Mouse (Mus musculus) brain, embryonic 18.5 days (tissue): ENCODE measurements at regions not wholly inside any gene's neighbourhood (a gene's known extent, or its start where the extent isn't known, plus 50 kb on each side); places are given as distances from the start of the nearest gene placed in this dataset.
"Not testable (repeated sequence)": the region's sequence is repeated elsewhere in the genome, so short reads cannot be mapped to it uniquely, and the experiment has no call there.

Source experiments
- DNase-seq: peaks from one replicate; pipeline ENCODE4 v3.0.0-alpha.2; 2012; ENCODE audit warnings: low read depth, low spot score

DNA sequence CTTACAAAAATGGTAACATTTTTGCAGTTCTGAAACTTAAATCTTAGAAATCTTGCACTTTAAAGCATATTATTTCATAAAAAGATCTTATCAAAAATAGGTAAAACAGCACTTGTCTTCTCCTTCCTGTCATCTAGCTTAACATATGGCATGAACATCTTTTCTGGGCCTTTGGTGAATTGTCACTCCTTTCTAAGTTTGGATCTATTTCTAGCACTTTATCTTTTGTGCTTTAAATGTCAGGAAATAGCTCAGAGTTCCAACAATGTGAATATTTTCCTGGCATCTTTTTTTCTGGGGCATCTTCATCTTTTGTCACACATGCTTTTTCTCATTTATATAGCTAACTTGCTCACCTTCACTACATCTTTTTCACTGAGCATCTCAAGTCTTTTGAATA is 527.4 kb upstream of the Gm5150 start:
- DNase-seq = no peak

DNA sequence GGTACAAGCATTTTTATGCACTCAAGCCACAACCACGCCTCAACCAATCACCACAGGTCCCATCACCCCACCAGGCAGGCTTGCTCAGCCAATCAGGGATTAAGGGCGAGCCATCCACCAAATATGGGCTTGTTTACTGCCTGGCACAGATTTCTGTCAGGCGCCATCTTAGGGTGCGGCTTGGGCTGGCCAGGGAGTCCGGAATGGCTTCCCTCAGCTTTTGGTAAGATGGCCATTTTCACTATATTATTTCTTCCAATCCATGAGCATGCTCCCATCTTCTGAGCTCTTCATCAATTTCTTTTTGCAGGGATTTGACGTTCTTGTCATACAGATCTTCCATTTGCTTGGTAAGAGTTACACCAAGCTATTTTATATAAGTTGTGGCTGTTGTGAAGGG is 521.3 kb upstream of the Gm5150 start:
- DNase-seq = not testable (repeated sequence)

DNA sequence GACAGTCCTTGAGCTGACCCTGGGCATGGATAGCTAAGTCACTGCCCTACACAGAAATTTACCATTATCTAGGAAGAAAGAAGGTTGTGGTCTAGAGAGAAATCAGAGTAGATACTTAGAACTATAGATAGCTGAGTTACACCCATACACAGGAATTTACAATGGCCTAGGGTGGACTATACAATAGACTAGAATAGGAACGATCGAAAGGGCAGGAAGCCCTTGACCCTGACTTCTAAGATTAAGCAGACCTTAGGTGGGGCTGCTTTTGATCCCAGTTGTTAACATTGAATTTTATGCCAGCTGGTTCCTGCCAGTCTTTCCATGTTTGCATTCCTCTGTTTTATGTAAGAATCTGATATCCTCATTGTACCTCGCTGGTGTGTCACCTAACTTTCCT is 482.2 kb upstream of the Gm5150 start:
- not testable (repeated sequence) for DNase-seq

DNA sequence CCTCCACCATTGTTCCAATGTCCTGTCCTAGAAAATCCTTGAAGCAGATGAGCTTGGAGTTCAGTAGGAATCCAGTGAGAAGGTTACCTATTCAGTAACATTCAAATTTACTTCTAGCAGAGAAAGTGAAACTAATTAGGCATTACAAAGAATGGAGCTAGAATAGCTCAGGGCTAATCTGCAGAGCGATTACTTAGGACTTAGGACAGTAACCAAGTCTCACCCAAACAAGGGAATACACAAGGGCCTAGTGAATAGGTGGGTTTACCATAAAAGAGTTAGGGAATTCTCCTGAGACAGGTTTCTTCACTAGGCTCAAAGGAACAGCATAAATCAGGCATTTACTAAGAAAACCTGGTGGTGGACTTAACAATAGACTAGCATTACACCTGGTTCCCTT is 476.5 kb upstream of the Gm5150 start:
- DNase-seq = no peak

DNA sequence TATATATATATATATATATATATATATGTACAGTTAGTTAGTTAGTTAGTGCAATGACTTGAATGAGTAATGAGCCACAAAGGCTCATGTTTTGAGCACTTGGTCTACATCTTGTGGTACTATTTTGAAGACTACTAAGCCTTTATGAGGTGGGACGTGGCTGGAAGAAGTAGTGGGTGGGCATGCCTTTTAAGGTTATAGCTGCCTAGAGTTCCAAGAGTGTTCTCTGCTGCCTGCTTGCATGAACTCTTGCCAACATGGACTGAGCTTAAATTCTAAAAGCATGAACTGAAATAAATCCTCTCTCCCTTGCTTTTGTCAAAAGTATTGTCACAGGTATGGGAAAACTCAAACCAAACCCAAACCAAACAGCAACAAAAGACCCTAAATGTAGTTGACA is 465.1 kb upstream of the Gm5150 start:
- no peak for DNase-seq

DNA sequence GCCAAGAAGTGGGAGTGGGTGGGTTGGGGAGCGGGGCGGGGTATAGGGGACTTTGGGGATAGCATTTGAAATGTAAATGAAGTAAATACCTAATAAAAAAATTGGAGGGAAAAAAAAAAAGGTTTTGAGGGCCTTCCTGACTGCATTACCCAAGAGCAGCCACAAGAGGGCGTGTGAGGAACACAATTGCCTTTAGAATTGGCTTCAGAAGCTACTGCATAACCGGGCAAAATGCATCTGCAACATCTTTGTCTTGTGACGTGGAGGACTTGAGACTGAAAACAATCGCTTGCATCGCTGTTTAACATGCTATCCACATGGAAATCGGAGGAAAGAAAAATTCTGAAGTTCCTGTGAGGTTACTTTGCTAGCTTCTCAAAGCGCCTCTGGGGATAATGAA is 460.2 kb upstream of the Gm5150 start:
- DNase-seq = peak; percentile 77

DNA sequence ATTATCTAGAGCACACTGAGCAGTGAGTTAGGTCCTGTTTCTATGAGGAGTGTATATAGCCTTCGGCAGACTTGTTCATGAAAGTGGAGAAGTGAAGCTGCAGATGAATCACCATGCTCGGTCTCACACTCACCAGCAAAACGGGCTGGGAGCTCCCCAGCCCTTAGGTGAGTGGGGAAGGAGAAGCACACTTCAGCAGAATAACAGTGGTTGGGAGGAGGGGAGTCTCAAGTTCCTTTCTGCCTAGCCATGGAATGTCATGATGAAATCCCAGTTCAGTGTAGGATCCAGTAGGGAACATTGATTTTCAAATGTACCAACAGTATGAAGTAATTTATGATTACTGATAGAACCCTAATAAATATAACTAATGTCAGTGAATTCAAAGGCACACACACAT is 459.1 kb upstream of the Gm5150 start:
- DNase-seq = no peak

DNA sequence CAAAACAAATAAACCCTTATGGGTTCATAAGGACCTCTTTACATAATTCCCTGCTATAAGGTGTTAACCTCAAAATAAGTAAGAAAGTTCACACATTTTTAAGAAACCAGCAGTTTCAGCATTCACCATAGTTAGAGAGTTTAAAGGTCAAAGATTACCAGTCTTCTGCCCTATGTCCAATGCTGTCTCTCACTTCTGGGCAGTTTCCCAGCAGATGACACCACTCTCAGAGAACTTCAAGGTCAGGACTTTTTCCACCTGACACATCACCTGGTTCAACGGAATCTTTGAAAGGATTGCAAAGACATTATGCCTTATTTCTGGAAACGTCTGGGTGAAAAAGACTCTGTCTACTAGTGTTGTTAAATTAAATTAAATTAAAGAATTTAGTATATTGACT is 458.1 kb upstream of the Gm5150 start:
- no peak for DNase-seq

DNA sequence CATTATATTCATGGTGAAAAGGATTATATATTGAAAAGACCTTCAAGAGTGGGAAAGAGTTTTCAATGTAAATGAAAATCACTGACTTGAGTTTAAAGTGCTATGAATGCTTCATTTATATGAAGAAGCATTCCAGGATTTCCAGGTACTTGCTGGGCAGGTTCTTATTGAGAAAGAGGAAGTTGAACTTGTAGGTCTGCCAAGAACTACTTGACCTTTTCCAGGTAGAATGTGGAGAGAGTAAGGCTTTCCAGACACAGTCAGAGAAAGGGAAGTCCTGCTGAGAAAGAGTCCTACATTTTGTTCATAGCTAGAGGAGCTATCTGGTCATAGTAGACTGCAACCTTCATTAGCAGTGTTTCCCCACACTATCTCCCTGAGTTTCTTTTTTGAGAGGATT is 426.8 kb upstream of the Gm5150 start:
- DNase-seq = no peak

DNA sequence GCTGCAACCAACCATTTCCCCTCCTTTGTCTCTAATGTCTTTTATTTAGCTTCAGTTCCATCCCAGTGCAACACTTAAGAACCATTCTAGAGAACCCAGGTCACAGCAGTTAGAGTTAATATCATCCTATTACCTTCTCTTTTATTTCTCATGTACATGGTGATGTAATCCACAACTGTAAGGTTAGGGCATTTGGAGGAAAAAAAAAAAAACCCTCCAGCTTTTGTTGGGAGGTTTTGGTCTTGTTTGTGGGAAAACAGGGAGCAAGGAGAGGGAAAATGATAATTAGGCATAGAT is 425.5 kb upstream of the Gm5150 start:
- no peak for DNase-seq

DNA sequence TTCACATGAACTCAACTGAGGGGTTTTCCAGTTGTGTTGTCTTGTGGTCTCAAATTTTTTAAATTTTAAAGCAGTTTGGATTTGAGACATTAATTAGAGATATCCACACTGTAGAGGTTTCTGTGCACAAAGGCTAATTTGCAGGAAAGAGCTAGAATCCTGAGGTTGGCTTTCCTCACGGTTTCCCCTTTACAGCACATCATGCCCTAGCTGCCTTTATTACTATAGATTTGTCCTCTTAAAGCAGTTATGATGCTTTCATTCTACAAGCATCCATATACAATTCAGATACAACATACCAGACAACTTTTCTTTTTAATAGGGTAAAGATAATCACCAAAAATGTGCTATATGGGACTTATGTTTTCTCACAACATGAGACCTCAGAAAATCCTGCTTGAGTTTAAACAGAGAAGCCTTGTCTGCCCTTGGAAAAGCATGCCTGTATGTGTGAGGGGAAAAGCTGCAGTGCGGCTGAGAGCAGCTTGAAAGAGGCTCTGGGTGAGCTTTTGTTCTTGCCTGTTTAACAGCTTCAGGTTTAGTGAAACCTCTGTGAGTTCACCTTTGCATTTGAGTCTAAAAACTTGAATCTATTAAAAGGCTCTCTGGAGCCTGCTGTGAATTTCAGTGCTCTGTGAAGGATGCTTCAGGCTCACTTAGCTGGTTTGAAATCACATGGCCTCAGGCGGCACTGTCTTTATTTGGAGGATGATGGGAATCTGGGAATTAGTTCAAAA is 425.0 kb upstream of the Gm5150 start:
- no peak for DNase-seq
